Mouse (Mus musculus) left cerebral cortex, adult 2 months (tissue): ENCODE measurements around the gene Lca5. TPM values are rescaled to one million over a fixed set of nuclear protein-coding genes. Genes with fewer than 3 reads are reported as not detected.

Experiments used
- DNase-seq, 2 experiments: peaks; one replicate each; pipeline ENCODE4 v3.0.0; 2021 to 2022; ENCODE audit warnings: low spot score in 2 of 2, mixed read lengths in 1 of 2; ENCODE audit errors: extremely low spot score in 1 of 2
- H3K27ac ChIP-seq: fragments of 200-600 bp; 2 replicates; pipeline ENCODE4 v1.8.1; 2022
- H3K4me3 ChIP-seq: fragments of 200-600 bp; 2 replicates; pipeline ENCODE4 v1.8.1; 2022
- CTCF ChIP-seq: fragments of 200-600 bp; IDR thresholded peaks from 2 replicates; pipeline ENCODE4 v1.8.1; 2022; ENCODE audit warnings: antibody characterized with exemption, mild to moderate bottlenecking, moderate library complexity
- intact Hi-C: fragments of 180-260 bp; cut with DNase I; formaldehyde crosslinking; loops from one replicate; pipeline ENCODE4 v1.15.1; 2025
- total RNA-seq, 2 experiments: library from RNA; stranded (reverse); gene quantifications; 2 replicates each; pipeline ENCODE4 v1.2.3; 2021

The Lca5 gene
- total RNA-seq, 2 experiments from 2014 or later = 19.6 to 20.2 TPM

DNA sequence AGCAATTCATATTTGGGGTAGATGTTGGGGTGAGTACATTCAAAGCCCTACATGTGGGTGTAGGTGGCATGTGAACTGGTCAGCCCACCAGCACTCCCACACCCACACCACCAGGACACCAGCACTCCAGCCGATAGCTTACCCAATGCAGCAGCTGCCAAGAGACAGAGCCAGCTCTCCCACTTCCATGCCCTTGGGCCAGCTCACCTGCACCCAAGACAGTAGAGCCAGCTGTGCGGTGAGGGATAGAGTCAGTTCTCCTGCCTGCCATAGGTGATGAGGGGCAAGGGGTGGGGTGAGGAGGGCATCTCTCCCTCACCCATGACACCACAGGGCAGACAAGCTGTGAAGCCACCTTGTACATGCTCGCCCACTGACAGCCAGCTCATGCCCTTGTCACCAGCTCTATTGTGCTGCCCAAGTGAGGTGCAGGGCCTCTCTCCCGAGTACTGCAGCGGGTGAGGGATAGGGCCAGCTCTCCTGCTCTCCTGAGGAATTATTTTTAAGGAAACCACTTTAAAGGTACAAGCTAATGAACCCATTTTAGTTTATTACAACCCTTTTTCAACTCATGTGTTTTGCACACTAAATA lies 54.6 kb downstream of the Lca5 start:
- no peak for TF ChIP-seq CTCF
- DNase-seq = no peak
- Histone ChIP-seq H3K27ac (no peak overlapping the region), H3K4me3 (no peak overlapping the region)
- intact Hi-C loops = loop anchor here (10.0 kb wide), 1 partner anchor 218 kb away; no protein-coding TSS in a partner anchor

DNA sequence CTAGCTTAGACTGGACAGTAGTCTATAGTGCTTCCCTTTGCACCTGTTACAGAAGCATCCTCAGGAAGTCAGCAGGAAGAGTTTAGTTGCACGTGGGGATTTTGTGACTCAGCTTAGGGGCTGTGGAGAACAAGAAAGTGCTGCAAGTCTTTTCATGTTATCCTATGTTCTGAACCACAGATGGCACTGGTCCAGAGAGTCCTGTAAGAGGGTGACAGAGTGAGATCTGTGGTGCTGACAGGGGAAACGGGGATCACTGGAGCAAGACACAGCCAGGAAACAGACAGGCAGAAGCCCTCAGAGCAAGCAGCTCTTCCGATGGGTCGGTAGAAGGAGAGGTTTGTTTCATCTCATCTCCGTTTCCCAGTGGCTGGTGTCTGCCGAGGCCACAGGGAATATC lies 55.6 kb downstream of the Lca5 start:
- H3K4me3 ChIP-seq = no peak overlapping the region
- no peak for TF ChIP-seq CTCF
- no peak overlapping the region for H3K27ac ChIP-seq
- DNase-seq = no peak
- intact Hi-C loops = loop anchor here (10.0 kb wide), 1 partner anchor 220 kb away; no protein-coding TSS in a partner anchor

DNA sequence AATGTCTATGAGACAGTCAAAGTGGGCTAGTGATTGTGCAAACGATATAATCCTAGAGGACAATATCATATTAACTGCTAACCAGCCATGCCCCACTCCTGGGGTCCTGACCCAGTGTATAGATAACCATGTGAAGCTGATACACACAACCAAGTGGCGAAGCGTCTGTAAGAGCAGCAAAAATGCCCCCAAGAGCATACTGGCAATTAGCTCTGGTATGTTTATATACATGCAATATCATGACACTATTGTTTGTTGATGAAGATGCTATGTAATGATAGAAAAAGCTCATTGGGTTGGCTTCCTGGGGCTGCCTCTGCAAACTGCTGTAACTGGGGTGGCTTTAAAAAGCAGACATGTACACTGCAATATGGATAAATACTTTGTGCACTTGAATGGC lies 57.7 kb downstream of the Lca5 start:
- TF ChIP-seq CTCF = no peak
- intact Hi-C loops = loop anchor here (10.0 kb wide), 1 partner anchor 222 kb away; no protein-coding TSS in a partner anchor
- no peak overlapping the region for H3K4me3 ChIP-seq
- H3K27ac ChIP-seq = no peak overlapping the region
- no peak for DNase-seq

DNA sequence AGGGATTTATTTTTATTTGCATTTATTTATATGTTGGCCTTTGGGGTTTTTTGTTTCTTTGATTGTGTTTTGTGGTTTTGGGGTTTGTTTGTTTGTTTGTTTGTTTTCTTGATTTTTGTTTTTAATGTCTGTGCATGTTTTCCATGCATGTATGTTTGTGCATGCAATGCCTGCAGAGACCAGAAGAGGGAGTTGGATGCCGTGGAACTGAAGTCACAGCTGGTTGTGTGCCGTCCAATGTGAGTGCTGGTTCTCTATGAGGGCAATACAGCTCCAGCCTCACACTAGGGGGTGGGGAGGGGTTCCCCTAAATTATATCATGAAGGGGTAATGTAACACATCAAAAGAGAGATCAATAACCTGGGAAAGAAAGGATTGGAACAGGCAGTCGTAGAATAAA lies 58.2 kb downstream of the Lca5 start:
- H3K27ac ChIP-seq = no peak overlapping the region
- TF ChIP-seq CTCF = peak; percentile 44
- DNase-seq = no peak
- no peak overlapping the region for H3K4me3 ChIP-seq
- intact Hi-C loops = loop anchor here (10.0 kb wide), 1 partner anchor 222 kb away; no protein-coding TSS in a partner anchor

DNA sequence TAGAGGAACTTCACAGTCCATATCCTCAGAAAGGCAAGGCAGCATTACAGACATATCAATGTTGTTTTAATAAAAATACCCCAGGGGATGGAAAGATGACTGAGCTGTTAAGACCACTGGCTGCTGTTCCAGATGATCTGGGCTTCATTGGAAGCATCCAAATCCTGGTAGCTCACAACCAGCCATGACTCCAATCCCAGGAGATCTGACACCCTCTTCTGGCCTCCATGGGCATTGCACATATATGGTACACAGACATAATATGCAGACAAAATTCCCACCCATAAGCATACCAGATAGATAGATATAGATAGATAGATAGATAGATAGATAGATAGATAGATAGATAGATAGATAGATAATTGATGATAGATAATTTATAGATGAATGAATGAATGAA lies 59.6 kb downstream of the Lca5 start:
- Histone ChIP-seq H3K27ac (no peak overlapping the region), H3K4me3 (no peak overlapping the region)
- DNase-seq = no peak
- peak; percentile 22 for TF ChIP-seq CTCF
- intact Hi-C loops = loop anchor here (10.0 kb wide), 1 partner anchor 223 kb away; no protein-coding TSS in a partner anchor

DNA sequence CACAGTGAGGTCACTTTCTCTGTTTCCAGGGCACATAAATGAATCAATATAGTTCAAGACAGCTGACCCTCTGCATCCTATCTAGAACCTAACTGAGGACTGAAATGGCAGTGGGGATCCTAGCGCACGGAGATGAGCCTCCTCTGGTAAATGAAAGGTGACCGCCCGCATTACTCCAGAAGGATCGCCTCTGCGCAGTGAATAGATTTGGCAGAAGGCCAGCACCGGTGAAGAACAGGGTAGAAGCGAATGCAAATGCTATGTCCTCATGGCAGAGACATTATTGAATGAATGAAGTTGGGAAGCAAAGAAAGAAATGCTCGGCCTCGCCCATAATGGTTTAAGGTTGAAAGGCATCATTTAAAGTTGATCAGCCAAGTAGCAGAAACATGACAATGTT lies 61.3 kb downstream of the Lca5 start:
- no peak for DNase-seq
- no peak overlapping the region for H3K27ac ChIP-seq
- intact Hi-C loops = loop anchor here (10.0 kb wide), 1 partner anchor 225 kb away; no protein-coding TSS in a partner anchor

DNA sequence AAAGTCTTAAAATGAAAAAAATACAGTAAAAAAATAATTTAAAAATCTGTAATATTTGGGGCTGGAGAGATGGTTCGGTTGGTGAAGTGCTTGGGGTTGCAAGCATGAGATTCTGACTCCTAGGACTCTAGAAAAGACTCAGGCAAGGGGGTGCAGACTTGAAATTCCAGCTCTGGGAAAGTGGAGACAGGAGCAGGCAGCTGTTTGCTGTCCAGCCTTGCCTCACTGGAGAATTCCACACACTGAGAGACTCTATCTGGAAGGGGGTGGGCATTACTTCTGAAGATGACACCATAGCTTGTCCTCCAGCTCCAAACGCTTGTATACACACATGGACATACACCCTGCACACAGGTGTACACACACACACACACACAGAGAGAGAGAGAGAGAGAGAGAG lies 63.8 kb downstream of the Lca5 start:
- H3K27ac ChIP-seq = no peak overlapping the region
- no peak for DNase-seq
- intact Hi-C loops = no loop called here
- TF ChIP-seq CTCF = no peak
- no peak overlapping the region for H3K4me3 ChIP-seq

More for the DNA sequence above, 61.3 kb downstream of the Lca5 start:
- H3K4me3 ChIP-seq = no peak overlapping the region
- no peak for TF ChIP-seq CTCF

DNA sequence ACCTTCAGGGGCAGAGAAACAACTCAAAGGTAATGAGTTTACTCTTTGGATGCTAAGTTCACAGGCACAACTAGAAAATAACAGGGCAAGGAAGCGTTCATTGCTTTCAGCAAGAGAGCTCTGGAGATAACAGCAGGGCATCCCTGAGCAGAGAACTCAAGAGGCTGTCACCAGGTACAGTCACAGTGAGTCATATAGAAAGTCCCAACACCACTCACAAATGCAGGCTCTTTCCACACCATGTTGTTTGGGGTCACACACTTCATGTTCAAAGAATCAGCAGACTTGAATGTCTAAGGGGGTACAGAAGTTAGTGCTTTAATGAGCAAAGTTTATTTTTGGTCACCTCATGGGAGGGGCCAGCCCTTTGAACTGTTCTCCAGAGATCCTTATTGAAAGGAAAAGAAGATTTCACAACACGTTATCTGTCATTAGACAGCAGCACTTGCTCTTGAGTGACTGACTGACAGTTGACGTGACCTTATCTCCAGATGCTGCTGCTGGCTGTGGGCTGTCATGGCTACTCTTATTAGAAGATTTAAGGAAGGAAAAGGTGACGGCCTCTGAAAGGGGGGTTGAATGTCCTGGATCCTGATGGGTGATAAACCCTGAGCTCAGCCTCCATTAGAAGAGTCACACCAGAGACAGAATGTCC lies 65.3 kb downstream of the Lca5 start:
- TF ChIP-seq CTCF = no peak
- H3K27ac ChIP-seq = no peak overlapping the region
- intact Hi-C loops = no loop called here
- H3K4me3 ChIP-seq = no peak overlapping the region
- no peak for DNase-seq

DNA sequence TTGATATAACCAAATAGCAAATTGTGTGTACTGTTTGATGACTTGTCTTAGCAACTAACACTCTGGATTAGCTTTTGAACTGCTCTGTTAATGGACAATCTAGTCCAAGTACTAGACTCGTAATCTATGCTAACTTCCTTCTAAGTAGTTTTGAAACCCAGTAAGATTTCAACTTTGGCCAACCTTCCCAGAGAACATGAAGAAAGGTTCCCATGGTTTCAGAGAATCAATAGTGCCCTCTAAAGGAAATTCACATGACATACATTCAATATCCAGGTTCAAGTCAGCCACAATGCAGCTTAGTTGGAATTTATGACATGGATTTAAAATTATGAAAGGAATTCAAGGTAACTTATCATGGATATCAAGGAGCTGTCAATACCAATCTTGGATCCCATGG lies 70.0 kb downstream of the Lca5 start:
- Histone ChIP-seq H3K27ac (no peak overlapping the region), H3K4me3 (no peak overlapping the region)
- intact Hi-C loops = loop anchor here (5.0 kb wide), 1 partner anchor 394 kb away; the partner anchor contains the start of gene Phip
- no peak for DNase-seq
- peak; percentile 66 for TF ChIP-seq CTCF

DNA sequence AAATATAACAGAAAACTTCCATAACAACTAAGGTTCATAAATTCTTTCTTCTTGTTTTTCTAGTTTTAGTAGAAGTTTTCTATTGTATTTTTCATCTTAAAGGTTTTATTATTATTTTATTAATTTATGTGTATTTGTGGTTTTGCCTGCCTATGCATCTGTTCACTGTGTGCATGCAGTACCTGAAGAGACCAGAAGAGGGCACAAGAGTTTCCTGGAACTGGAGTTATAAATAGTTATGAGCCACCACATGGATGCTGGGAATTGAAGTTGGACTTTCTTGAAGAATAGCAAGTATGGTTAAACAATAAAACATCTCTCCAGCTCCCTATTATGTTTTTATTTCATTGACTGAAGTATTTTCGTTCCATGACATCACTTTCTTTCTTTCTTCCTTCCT lies 72.7 kb downstream of the Lca5 start:
- Histone ChIP-seq H3K4me3 (no peak overlapping the region), H3K27ac (no peak overlapping the region)
- peak; percentile 68 for TF ChIP-seq CTCF
- DNase-seq = no peak
- intact Hi-C loops = no loop called here

DNA sequence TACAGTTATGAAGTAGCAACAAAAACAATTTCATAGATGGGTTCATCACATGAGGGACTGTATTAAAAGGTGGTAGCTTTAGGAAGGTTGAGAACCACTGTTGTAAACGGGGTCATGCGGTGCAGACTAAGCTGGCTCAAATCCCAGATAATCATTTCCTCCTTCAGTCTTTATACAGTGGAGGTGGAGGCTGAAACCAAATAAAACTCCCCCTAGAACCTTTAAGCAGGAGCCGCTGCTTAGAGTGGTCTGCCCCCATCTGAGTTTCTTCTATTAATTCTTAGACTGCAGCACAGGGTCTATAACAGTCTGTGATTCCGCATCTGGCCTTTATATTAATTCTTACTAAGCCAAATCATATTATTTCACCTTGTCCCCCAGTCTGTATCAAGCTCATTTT lies 85.1 kb downstream of the Lca5 start:
- H3K27ac ChIP-seq = no peak overlapping the region
- no peak for TF ChIP-seq CTCF
- intact Hi-C loops = no loop called here
- H3K4me3 ChIP-seq = no peak overlapping the region
- DNase-seq = no peak

DNA sequence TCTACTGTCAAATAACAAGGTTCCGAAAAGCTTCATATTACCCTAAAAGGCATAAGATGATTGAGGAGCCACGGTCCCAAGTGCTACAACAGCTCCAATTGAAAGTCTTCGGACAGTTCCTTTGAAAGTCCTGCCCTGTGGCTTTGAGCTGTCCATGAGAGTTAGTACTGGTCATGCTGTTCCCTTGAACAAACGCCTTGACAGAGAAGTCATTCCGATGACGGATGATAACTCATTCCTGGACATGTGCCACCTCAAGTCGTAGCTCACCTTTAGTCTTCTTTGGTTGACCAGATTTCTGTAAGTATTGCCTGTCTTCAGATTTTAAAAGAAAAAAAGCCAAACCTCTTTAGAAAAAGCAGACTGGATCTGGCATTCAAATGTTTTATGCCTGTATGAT lies 87.6 kb downstream of the Lca5 start:
- intact Hi-C loops = no loop called here
- no peak overlapping the region for H3K27ac ChIP-seq
- no peak overlapping the region for H3K4me3 ChIP-seq
- TF ChIP-seq CTCF = no peak
- DNase-seq = no peak
